Mouse (Mus musculus): ENCODE measurements around the gene St6galnac4.

The St6galnac4 gene

GRCm38 (mm10) chr2:32601417-32602065 lies 14.6 kb downstream of the St6galnac4 start:
- peak; percentile 19 for DNase-seq (ENCODE audit: low spot score)

GRCm38 (mm10) chr2:32602600-32603054 lies 15.7 kb downstream of the St6galnac4 start:
- peak; percentile 83 for DNase-seq (ENCODE audit: low spot score)

- no peak for DNase-seq (ENCODE audit: low spot score)
Observed at GRCm38 (mm10) chr2:32604631-32605030, 17.7 kb downstream of the St6galnac4 start.

GRCm38 (mm10) chr2:32606161-32607142 lies 19.6 kb downstream of the St6galnac4 start:
- peak; percentile 58 for DNase-seq (ENCODE audit: low spot score)

GRCm38 (mm10) chr2:32607262-32607947 lies 20.5 kb downstream of the St6galnac4 start:
- peak; percentile 36 for DNase-seq (ENCODE audit: low spot score)

- peak; percentile 27 for DNase-seq (ENCODE audit: low spot score)
Observed at GRCm38 (mm10) chr2:32608141-32608777, 21.4 kb downstream of the St6galnac4 start.

GRCm38 (mm10) chr2:32608778-32609435 lies 22.0 kb downstream of the St6galnac4 start:
- DNase-seq (ENCODE audit: low spot score): no peak

GRCm38 (mm10) chr2:32610610-32611229 lies 23.8 kb downstream of the St6galnac4 start:
- DNase-seq (ENCODE audit: low spot score): no peak

GRCm38 (mm10) chr2:32612274-32612673 lies 25.4 kb downstream of the St6galnac4 start:
- no peak for DNase-seq (ENCODE audit: low spot score)

GRCm38 (mm10) chr2:32617109-32617508 lies 30.2 kb downstream of the St6galnac4 start:
- DNase-seq (ENCODE audit: low spot score): no peak

GRCm38 (mm10) chr2:32617601-32618000 lies 30.7 kb downstream of the St6galnac4 start:
- DNase-seq (ENCODE audit: low spot score): no peak

- DNase-seq (ENCODE audit: low spot score): no peak
Observed at GRCm38 (mm10) chr2:32618051-32618450, 31.2 kb downstream of the St6galnac4 start.

GRCm38 (mm10) chr2:32620682-32621516 lies 34.0 kb downstream of the St6galnac4 start:
- no peak for DNase-seq (ENCODE audit: low spot score)

GRCm38 (mm10) chr2:32621517-32621859 lies 34.6 kb downstream of the St6galnac4 start, which contains the start of gene Ak1:
Gene Ak1, plus strand, starts transcription at chr2:32621758.
- no peak for DNase-seq (ENCODE audit: low spot score)

- DNase-seq (ENCODE audit: low spot score): no peak
Observed at GRCm38 (mm10) chr2:32624111-32624748, 37.3 kb downstream of the St6galnac4 start.

- DNase-seq (ENCODE audit: low spot score): no peak
Observed at GRCm38 (mm10) chr2:32625212-32625872, 38.4 kb downstream of the St6galnac4 start.

GRCm38 (mm10) chr2:32625873-32626694 lies 39.2 kb downstream of the St6galnac4 start:
- DNase-seq (ENCODE audit: low spot score): no peak

Measured in T-cell, adult 2 months (primary cell).